ENCODE assay signal across 10 mouse cellular contexts in genomic region chr11:59746614-59747013, GRCm38 (mm10). TPM values are rescaled to one million over a fixed set of nuclear protein-coding genes. Genes with fewer than 3 reads are reported as not detected.
DNase-seq lines count a peak whose midpoint lies in the region; ATAC-seq lines count a peak whose summit lies in the region.
"Had no signal": no experiment of that assay in that cellular context is flagged by ENCODE, and none has a peak within 500 bp of the region (broad histone marks: within the 10 kb centered on the region; RNA-seq: fewer than 3 reads in every experiment).

No protein-coding gene starts in this region.

- no peaks in the 10 kb centered on the region for H3K27me3 ChIP-seq in limb, embryonic 11.5 days (ENCODE audit: control insufficient read depth, insufficient read depth, low read length)
- H3K27me3 ChIP-seq in limb, embryonic 10.5 days (ENCODE audit: low read depth, poor library complexity, severe bottlenecking) = no peaks in the 10 kb centered on the region
- H3K27me3 ChIP-seq: heart, embryonic 15.5 days; Patski had no signal

- ATAC-seq in limb, embryonic 11.5 days (ENCODE audit: insufficient number of reproducible peaks, low FRiP score, low TSS enrichment, low read depth) = no peak
- ATAC-seq: Patski had no signal

- peak; percentile 73 to 76 for DNase-seq in cerebellum, postnatal 10 days
- DNase-seq in cerebellum, adult 9-11 months = no peak
- DNase-seq in limb, embryonic 11.5 days (ENCODE audit: low spot score) = peak; percentile 46
- DNase-seq in limb, embryonic 10.5 days (ENCODE audit: low spot score) = no peak
- DNase-seq in c-Kit-positive CD71-negative TER-119-negative erythroid progenitor cells, embryonic 14.5 days (ENCODE audit: low read depth) = peak; percentile 26
- DNase-seq in kidney, postnatal 10 days = peak; percentile 85
- DNase-seq in naive thymus-derived CD4-positive, alpha-beta T cell, adult 2 months (ENCODE audit: low read depth) = peak; percentile 53
- no peak for DNase-seq in neural tube, embryonic 10.5 days (ENCODE audit: extremely low spot score, low spot score)

- H3K9me3 ChIP-seq in limb, embryonic 11.5 days (ENCODE audit: control insufficient read depth, low read length) = no peaks in the 10 kb centered on the region
- no peaks in the 10 kb centered on the region for H3K9me3 ChIP-seq in limb, embryonic 10.5 days (replicated peaks)
- H3K9me3 ChIP-seq: heart, embryonic 15.5 days had no signal

- no peak overlapping the region for H3K4me3 ChIP-seq in limb, embryonic 11.5 days (ENCODE audit: low read depth, low read length)
- H3K4me3 ChIP-seq in limb, embryonic 10.5 days = no peak overlapping the region
- H3K4me3 ChIP-seq: heart, embryonic 15.5 days had no signal

- H3K36me3 ChIP-seq in limb, embryonic 11.5 days (ENCODE audit: control insufficient read depth, insufficient read depth, low read length) = peaks cover 21% of the 10 kb centered on the region
- H3K36me3 ChIP-seq in limb, embryonic 10.5 days = peaks cover 83% of the 10 kb centered on the region

- 84% methylated on average over 2 of the region's 2 CpGs for WGBS in limb, embryonic 11.5 days
- 92% methylated on average over 2 of the region's 2 CpGs for WGBS in limb, embryonic 10.5 days

- no peak overlapping the region for H3K27ac ChIP-seq in limb, embryonic 11.5 days (replicated peaks; ENCODE audit: low read depth, low read length)
- no peak overlapping the region for H3K27ac ChIP-seq in limb, embryonic 10.5 days
- H3K27ac ChIP-seq: heart, embryonic 15.5 days had no signal

- no peaks in the 10 kb centered on the region for H3K4me1 ChIP-seq in limb, embryonic 11.5 days (ENCODE audit: control insufficient read depth, insufficient read depth, low read length)
- H3K4me1 ChIP-seq in limb, embryonic 10.5 days = no peaks in the 10 kb centered on the region
- H3K4me1 ChIP-seq: heart, embryonic 15.5 days had no signal

- H3K4me2 ChIP-seq in limb, embryonic 11.5 days (ENCODE audit: low read depth, severe bottlenecking) = no peak overlapping the region
- H3K4me2 ChIP-seq: heart, embryonic 15.5 days had no signal

- no peak overlapping the region for H3K9ac ChIP-seq in limb, embryonic 11.5 days (ENCODE audit: low read length)
- H3K9ac ChIP-seq: heart, embryonic 15.5 days had no signal

RNA-seq across cellular contexts. Expression of gene Pld6, which starts 40.8 kb away (rescaled TPM):
- 1.3 and 2.4 TPM in 2 replicates for polyA plus RNA-seq in limb, embryonic 11.5 days (2014; fragmentation: Nextera tagmentation; extraction: Ambion mirVana)
- 4.5 and 4.9 TPM in 2 replicates for polyA plus RNA-seq in limb, embryonic 10.5 days (2016; fragmentation: Nextera tagmentation; extraction: Ambion mirVana)

Comparison
In these comparisons a context has a peak if more than half of its experiments do, and no peak if none do; other contexts are left out.
1. DNase-seq: peak in cerebellum, postnatal 10 days (2 of 2), limb, embryonic 11.5 days (single experiment), c-Kit-positive CD71-negative TER-119-negative erythroid progenitor cells, embryonic 14.5 days (single experiment), kidney, postnatal 10 days (single experiment) and naive thymus-derived CD4-positive, alpha-beta T cell, adult 2 months (single experiment); none in cerebellum, adult 9-11 months (single experiment), limb, embryonic 10.5 days (single experiment) and neural tube, embryonic 10.5 days (single experiment).